Mouse (Mus musculus) erythroblast, embryonic 14.5 days (primary cell): Measurements from ENCODE around the gene Myh9.
"Not testable (repeated sequence)": the region's sequence is repeated elsewhere in the genome, so short reads cannot be mapped to it uniquely, and the experiment has no call there.

ENCODE experiments used
- GATA1 ChIP-seq: IDR thresholded peaks from 2 replicates; pipeline ENCODE4 v1.6.1; 2012; ENCODE audit warnings: low read length, inconsistent platforms, mixed read lengths
- TAL1 ChIP-seq: IDR thresholded peaks from 3 replicates; pipeline ENCODE4 v1.6.1; 2012; ENCODE audit warnings: low read length, inconsistent platforms, mixed read lengths

DNA sequence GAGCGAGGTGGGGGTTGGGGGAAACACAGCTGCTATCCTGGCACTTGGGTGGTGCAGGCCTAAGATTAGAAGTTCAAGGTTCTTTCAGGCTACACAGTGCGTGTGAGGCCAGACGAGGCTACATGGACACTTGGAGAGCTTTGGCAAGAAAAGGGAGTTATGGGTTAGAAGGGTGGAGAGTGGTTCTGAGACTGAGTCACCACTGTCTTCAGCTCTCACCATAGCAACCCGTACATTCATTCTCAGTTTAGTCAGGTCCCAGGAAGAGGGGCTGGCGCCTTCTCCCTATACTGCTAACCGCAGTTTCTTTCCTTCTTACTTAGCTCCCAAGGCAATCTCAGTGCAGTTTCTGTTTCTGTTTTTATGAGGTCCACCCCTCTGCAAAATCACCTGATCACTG, 100.4 kb downstream of the Myh9 start:
- not testable (repeated sequence) for TF ChIP-seq TAL1, GATA1
